Mouse (Mus musculus) limb, embryonic 15.5 days (tissue): ENCODE data around the gene Svep1. TPM values are rescaled to one million over a fixed set of nuclear protein-coding genes. Genes with fewer than 3 reads are reported as not detected.

Experiments
- ATAC-seq: fragments of 200-750 bp; cut with Nextera tagmentation; 2 replicates; pipeline ENCODE4 v1.8.0; 2017; ENCODE audit warnings: low read depth, moderate TSS enrichment; ENCODE audit not compliant: insufficient number of reproducible peaks, low FRiP score, low TSS enrichment
- H3K27ac ChIP-seq: fragments of 300-500 bp; sonication (generic); 2 replicates; pipeline ENCODE4 v1.5.1; 2015; ENCODE audit warnings: moderate library complexity, mild to moderate bottlenecking, inconsistent platforms
- H3K27me3 ChIP-seq: fragments of 300-500 bp; sonication (generic); 2 replicates; pipeline ENCODE4 v1.6.1; 2015; ENCODE audit warnings: inconsistent platforms
- H3K36me3 ChIP-seq: fragments of 300-500 bp; sonication (generic); 2 replicates; pipeline ENCODE4 v1.6.1; 2015; ENCODE audit warnings: inconsistent platforms
- H3K4me1 ChIP-seq: fragments of 300-500 bp; sonication (generic); 2 replicates; pipeline ENCODE4 v1.6.1; 2015; ENCODE audit warnings: inconsistent platforms
- H3K4me2 ChIP-seq: fragments of 300-500 bp; sonication (generic); 2 replicates; pipeline ENCODE4 v1.6.1; 2015; ENCODE audit warnings: mild to moderate bottlenecking, inconsistent platforms
- H3K4me3 ChIP-seq: fragments of 300-500 bp; sonication (generic); 2 replicates; pipeline ENCODE4 v1.5.1; 2015; ENCODE audit warnings: mild to moderate bottlenecking, inconsistent platforms
- H3K9ac ChIP-seq: fragments of 300-500 bp; sonication (generic); 2 replicates; pipeline ENCODE4 v1.6.1; 2015; ENCODE audit warnings: inconsistent platforms
- H3K9me3 ChIP-seq: fragments of 300-500 bp; sonication (generic); 2 replicates; pipeline ENCODE4 v1.6.1; 2016; ENCODE audit warnings: inconsistent platforms
- WGBS: fragments of 180-500 bp; shearing (Covaris S2); methylation state at CpG from one replicate; pipeline ENCODE4 v1.1.7; 2015; 5-methylcytosine and 5-hydroxymethylcytosine counted together
- polyA plus RNA-seq: library from polyadenylated mRNA; unstranded; fragments of >200 nt; fragmentation: Nextera tagmentation; extraction: Ambion mirVana; gene quantifications from 2 replicates; pipeline ENCODE4 v1.2.1, GENCODE M21; 2015

Svep1 gene
- polyA plus RNA-seq, 1 experiment from 2014 or later, result 5.3 TPM

DNA sequence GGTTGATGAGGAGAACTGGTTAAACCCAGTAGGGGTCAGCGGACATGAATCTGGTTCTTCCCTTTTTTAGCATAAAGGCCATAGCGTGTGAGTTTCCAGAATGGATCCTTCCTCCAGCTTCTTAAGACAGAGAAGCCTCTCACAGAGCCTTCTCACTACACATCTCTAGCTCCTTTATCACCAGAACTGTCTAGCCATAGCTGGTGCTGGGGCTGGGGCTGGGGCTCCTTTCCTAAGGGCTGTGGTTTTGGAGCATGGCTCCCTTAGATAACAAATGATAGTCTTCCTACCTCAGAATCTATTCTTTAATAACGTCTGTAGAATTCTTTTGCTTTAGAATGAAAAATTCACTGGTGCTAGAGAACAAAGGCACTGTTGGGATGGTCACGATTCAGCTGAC is 76.8 kb downstream of the Svep1 start:
- H3K9me3 ChIP-seq, result no peaks in the 10 kb centered on the region
- no peak overlapping the region for H3K27ac ChIP-seq
- no peak overlapping the region for H3K4me3 ChIP-seq
- H3K4me2 ChIP-seq, result no peak overlapping the region
- no peaks in the 10 kb centered on the region for H3K27me3 ChIP-seq
- H3K9ac ChIP-seq, result no peak overlapping the region
- no peaks in the 10 kb centered on the region for H3K36me3 ChIP-seq
- WGBS, result 91% methylated on average over 4 of the region's 4 CpGs
- no peaks in the 10 kb centered on the region for H3K4me1 ChIP-seq
- ATAC-seq, result no peak

DNA sequence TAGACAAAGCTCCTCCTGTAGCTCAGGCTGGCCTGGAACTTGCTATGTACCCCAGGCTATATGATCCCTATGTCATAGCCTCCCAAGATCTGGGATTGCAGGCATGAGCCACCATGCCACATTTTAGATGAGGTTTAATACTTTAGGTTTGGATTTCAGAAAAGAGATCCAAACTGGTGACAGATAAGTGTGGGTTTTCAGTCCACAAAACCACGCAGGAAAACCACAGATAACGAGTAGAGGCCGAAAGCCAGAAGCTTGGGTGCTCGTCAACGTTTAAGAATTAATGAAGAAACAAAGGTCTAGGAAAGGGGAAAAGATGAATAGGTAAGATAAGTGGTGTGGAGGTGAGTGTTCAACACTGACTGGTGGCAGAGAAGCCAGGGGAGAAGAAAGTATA is 79.6 kb downstream of the Svep1 start:
- Histone ChIP-seq H3K36me3 (no peaks in the 10 kb centered on the region), H3K9me3 (no peaks in the 10 kb centered on the region), H3K4me1 (no peaks in the 10 kb centered on the region), H3K4me3 (no peak overlapping the region), H3K27me3 (no peaks in the 10 kb centered on the region), H3K4me2 (no peak overlapping the region), H3K9ac (no peak overlapping the region), H3K27ac (no peak overlapping the region)
- WGBS, result 78% methylated on average over 5 of the region's 5 CpGs
- ATAC-seq, result no peak

DNA sequence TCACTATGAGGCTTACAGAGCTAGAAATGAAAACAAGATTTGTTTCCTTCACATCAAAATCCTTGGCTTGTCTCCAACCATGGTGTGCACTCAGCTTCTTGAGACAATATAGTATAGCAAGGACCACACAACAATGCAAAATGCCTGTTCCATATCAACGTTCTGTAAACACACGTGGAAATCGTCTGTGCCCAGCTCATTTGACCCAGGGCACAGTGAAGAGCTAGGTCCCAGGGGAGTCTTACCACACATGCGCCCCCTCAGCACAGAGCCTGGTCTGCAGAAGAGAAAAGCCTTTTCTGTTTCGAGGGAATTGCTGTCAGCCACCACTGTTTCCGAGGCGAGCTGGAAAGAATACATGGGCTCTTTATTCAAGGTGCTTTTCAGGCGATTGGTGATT is 91.2 kb downstream of the Svep1 start:
- Histone ChIP-seq H3K9me3 (no peaks in the 10 kb centered on the region), H3K27me3 (no peaks in the 10 kb centered on the region), H3K36me3 (no peaks in the 10 kb centered on the region), H3K4me1 (no peaks in the 10 kb centered on the region), H3K27ac (no peak overlapping the region), H3K4me2 (no peak overlapping the region), H3K9ac (no peak overlapping the region), H3K4me3 (no peak overlapping the region)
- 67% methylated on average over 8 of the region's 8 CpGs for WGBS
- ATAC-seq, result no peak

DNA sequence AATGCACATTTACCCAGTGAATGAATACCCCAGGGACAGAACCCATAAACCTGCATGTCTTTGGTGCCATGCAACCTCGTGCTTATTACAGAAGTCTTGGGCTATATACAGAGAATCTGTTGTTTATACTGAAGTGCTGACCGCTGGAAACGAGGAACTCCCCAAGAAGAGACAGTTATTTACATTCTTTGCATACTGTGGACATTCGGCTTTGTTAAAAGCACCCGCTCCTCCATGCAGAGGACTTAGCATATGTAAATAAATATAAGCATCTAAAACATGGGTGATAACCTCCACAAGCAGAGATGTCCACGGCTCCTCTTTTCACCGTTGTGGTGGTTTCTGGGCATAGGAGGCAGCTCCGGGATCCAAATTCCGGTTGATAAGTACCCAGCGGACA is 95.7 kb downstream of the Svep1 start:
- WGBS, result 83% methylated on average over 10 of the region's 10 CpGs
- Histone ChIP-seq H3K4me2 (no peak overlapping the region), H3K9ac (no peak overlapping the region), H3K27ac (no peak overlapping the region), H3K27me3 (no peaks in the 10 kb centered on the region), H3K36me3 (no peaks in the 10 kb centered on the region), H3K4me1 (no peaks in the 10 kb centered on the region), H3K4me3 (no peak overlapping the region), H3K9me3 (no peaks in the 10 kb centered on the region)
- no peak for ATAC-seq

DNA sequence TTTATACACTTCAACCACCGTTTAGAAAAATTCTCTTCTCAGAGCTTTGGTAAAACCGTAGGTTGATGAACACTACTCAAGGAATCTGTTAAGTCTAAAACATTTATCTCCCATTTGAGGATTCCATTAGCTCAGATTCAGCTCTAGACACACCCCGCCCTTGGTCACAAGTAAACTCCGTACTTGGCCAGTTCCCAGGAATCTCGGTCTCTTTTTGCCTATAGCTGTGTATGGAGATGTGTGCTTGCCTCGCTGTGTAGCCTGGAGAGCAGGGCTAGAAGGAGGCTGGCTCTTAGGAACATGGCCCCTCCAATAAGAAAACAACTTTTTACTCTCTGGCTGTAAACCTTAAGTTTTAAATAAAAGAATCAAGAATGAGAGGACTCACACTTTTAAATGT is 96.9 kb downstream of the Svep1 start:
- H3K36me3 ChIP-seq, result no peaks in the 10 kb centered on the region
- H3K9me3 ChIP-seq, result no peaks in the 10 kb centered on the region
- H3K9ac ChIP-seq, result no peak overlapping the region
- H3K27me3 ChIP-seq, result no peaks in the 10 kb centered on the region
- no peak overlapping the region for H3K27ac ChIP-seq
- ATAC-seq, result no peak
- WGBS, result 73% methylated on average over 6 of the region's 6 CpGs
- no peak overlapping the region for H3K4me2 ChIP-seq
- H3K4me3 ChIP-seq, result no peak overlapping the region
- H3K4me1 ChIP-seq, result no peaks in the 10 kb centered on the region

DNA sequence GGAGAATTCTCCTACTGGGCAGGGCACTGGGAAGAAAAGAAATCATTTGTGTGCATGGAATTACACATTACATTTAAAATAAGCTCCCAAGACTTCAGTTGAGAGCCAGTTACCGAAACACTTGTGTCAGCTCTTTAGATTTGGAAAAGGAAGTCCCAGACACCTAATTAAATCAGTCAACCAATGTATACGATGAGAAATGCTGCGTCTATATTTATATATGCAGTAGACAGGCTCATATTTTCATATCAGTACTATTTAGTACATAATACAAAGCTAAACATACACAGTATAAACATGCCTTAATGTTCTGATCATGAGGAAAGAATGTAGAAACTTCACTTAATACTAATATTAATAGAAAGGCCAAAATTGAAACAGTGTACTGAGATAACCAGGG is 98.3 kb downstream of the Svep1 start:
- Histone ChIP-seq H3K4me3 (no peak overlapping the region), H3K36me3 (no peaks in the 10 kb centered on the region), H3K9me3 (no peaks in the 10 kb centered on the region), H3K27me3 (no peaks in the 10 kb centered on the region), H3K27ac (no peak overlapping the region), H3K4me2 (no peak overlapping the region), H3K4me1 (no peaks in the 10 kb centered on the region), H3K9ac (no peak overlapping the region)
- no peak for ATAC-seq
- 71% methylated on average over 3 of the region's 3 CpGs for WGBS

DNA sequence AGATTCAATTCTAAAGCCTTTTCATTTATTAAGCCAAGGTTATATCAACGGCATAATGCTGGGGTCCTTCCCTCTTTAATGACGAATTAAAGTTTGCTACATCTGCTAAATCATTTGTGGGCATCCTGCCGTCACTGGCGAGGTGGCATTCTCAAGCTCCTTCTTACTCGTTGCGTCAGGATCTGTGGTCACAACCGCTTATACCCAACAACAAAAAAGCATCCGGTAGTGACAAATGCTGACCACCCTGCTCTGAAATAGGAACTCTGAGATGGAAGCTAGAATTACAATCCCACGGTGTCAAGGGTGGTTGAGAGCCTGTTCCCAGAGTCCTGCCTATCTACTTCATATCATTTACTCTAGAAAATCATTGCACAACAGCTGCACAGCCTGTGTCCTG is 108.9 kb downstream of the Svep1 start:
- Histone ChIP-seq H3K4me1 (no peaks in the 10 kb centered on the region), H3K27me3 (no peaks in the 10 kb centered on the region), H3K4me3 (no peak overlapping the region), H3K4me2 (no peak overlapping the region), H3K9me3 (no peaks in the 10 kb centered on the region), H3K36me3 (no peaks in the 10 kb centered on the region), H3K9ac (no peak overlapping the region), H3K27ac (no peak overlapping the region)
- 78% methylated on average over 9 of the region's 9 CpGs for WGBS
- ATAC-seq, result no peak

DNA sequence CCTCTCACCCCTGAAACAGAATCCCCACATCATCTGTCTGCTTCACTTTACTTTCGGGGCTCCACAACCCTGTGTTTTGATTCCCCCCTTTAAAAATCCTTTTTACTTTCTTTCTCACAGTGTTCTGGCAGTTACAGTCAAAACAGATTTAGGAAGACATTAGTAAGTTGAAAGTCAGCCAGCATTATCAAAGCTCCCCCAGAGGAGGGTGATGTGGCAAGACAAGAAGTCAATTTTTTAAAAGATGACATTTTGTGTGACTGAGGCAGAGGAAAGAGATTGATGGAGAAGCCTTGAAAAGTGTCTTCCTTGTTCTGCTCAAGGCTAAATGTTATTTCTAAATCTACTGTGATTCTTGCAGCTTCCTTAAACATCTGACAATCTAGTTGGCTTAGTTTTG is 119.9 kb downstream of the Svep1 start:
- H3K27me3 ChIP-seq, result no peaks in the 10 kb centered on the region
- no peak overlapping the region for H3K27ac ChIP-seq
- peaks cover 8% of the 10 kb centered on the region; the same call in 1 of the 2 replicates for H3K36me3 ChIP-seq
- no peak for ATAC-seq
- no peaks in the 10 kb centered on the region for H3K9me3 ChIP-seq
- H3K4me1 ChIP-seq, result 0 out of 2 replicates have a peak, but pooled peaks cover 4% of the 10 kb centered on the region
- H3K9ac ChIP-seq, result no peak overlapping the region
- no peak overlapping the region for H3K4me2 ChIP-seq
- H3K4me3 ChIP-seq, result no peak overlapping the region
- WGBS, result 40% methylated on average over 1 of the region's 1 CpGs

DNA sequence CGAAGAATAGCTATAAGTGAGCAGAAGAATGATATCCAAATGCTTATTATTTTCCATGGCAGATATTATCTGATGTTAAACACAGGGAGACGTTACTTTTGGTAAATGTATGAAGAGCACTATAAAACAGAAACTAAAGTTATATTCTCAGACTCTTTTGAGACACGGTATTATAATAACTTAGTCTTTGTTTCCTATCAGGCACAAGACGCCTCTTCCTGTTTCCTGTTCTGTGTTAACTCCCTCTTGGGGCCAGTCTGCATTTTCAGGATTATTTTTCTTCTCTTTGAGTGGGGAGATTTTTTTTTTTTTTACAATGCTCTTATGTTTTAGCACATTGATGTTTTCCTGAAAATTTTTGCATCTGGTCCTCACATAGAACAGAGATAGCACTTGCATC is 120.5 kb downstream of the Svep1 start:
- Histone ChIP-seq H3K4me2 (no peak overlapping the region), H3K27ac (no peak overlapping the region), H3K4me1 (0 out of 2 replicates have a peak, but pooled peaks cover 4% of the 10 kb centered on the region), H3K9me3 (no peaks in the 10 kb centered on the region), H3K9ac (no peak overlapping the region), H3K27me3 (no peaks in the 10 kb centered on the region), H3K4me3 (no peak overlapping the region), H3K36me3 (peaks cover 8% of the 10 kb centered on the region; the same call in 1 of the 2 replicates)
- no peak for ATAC-seq
- WGBS, result 57% methylated on average over 4 of the region's 4 CpGs

DNA sequence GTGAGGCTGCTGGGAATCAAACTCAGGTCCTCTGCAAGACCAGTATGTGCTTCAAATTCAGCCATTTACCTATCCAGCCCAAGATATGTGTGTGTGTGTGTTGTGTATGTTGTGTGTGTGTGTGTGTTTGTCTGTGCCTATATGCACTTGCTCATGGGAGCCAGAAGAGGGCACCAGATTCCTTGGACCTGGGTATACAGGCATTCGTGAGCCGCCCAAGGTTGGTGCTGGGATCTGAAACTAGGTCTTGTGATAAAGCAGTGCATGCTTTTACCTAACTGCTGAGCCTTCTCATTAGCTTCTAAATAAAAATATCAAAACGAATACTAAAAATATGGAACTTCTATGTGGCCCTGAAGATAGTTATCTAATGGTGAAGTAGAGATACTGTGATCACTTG is 121.3 kb downstream of the Svep1 start:
- Histone ChIP-seq H3K9me3 (no peaks in the 10 kb centered on the region), H3K9ac (no peak overlapping the region), H3K4me1 (0 out of 2 replicates have a peak, but pooled peaks cover 4% of the 10 kb centered on the region), H3K36me3 (peaks cover 8% of the 10 kb centered on the region; the same call in 1 of the 2 replicates), H3K4me2 (no peak overlapping the region), H3K27ac (no peak overlapping the region), H3K27me3 (no peaks in the 10 kb centered on the region), H3K4me3 (no peak overlapping the region)
- no peak for ATAC-seq
- 83% methylated on average over 3 of the region's 3 CpGs for WGBS

DNA sequence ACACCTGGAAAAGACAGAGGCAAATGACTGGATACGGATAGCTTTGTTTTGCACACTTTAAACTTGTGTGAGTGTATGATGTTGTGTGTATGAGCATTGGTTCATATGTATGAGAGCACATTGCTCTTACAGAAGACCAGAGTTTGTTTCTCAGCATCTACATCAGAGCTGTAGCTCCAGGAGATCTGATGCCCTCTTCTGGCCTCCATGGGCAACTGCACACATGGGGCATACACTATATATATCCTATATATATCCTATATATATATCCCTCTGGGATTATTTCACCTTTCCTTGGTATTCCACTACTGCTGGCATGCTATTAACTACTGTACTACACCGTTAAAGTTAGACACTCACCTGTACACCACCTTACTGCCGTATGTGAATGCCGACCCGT is 122.5 kb downstream of the Svep1 start:
- Histone ChIP-seq H3K36me3 (peaks cover 8% of the 10 kb centered on the region; the same call in 1 of the 2 replicates), H3K9ac (no peak overlapping the region), H3K27ac (no peak overlapping the region), H3K4me1 (0 out of 2 replicates have a peak, but pooled peaks cover 4% of the 10 kb centered on the region), H3K4me3 (no peak overlapping the region), H3K4me2 (no peak overlapping the region), H3K27me3 (no peaks in the 10 kb centered on the region), H3K9me3 (no peaks in the 10 kb centered on the region)
- 92% methylated on average over 5 of the region's 5 CpGs for WGBS
- ATAC-seq, result no peak

DNA sequence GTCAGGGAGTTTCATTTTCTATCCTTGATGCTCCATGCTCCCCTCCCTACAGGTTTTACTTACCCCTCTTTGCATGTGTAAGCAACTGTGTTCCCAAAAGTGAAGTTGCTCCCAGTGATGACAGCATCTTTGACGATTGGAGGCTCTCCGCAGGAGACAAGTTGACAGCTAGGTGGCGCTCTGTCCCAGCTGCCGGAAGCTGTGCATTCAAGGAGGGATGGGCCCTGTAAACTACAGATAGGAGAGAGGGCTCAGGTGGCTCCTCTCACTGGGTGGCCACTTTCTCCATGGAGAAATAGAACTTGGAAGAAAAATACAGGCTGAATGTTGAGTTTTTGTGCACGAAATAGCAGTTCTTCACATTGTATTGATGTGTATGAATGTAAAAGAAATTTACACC is 124.1 kb downstream of the Svep1 start:
- H3K9ac ChIP-seq, result no peak overlapping the region
- no peak overlapping the region for H3K4me3 ChIP-seq
- H3K27ac ChIP-seq, result no peak overlapping the region
- no peak for ATAC-seq
- H3K4me2 ChIP-seq, result no peak overlapping the region
- no peaks in the 10 kb centered on the region for H3K27me3 ChIP-seq
- WGBS, result 13% methylated on average over 5 of the region's 5 CpGs
- peaks cover 8% of the 10 kb centered on the region; the same call in 1 of the 2 replicates for H3K36me3 ChIP-seq
- no peaks in the 10 kb centered on the region for H3K9me3 ChIP-seq
- 0 out of 2 replicates have a peak, but pooled peaks cover 4% of the 10 kb centered on the region for H3K4me1 ChIP-seq

DNA sequence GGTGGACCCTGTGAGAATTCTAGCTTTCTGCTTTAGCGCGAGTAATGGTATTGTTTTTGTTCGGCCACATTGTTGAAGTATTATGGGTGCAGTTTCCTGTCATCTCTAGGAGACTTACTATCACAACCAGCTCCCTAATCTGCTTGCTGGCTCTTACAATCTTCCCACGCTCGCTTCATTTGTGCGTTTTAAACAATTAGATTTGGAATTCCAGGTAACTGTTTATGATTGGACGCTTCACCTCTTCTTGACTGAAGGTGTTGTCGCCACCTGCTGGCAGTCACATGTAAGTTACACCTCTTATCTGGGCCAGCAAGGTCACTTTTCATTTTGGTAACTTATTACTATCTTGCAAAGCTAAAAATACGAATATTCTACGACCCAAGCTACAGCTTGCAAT is 127.0 kb downstream of the Svep1 start:
- no peak overlapping the region for H3K4me2 ChIP-seq
- WGBS, result 26% methylated on average over 10 of the region's 10 CpGs
- H3K4me1 ChIP-seq, result no peaks in the 10 kb centered on the region
- no peak overlapping the region for H3K27ac ChIP-seq
- no peak overlapping the region for H3K4me3 ChIP-seq
- H3K36me3 ChIP-seq, result peaks cover 6% of the 10 kb centered on the region; the same call in 1 of the 2 replicates
- no peaks in the 10 kb centered on the region for H3K27me3 ChIP-seq
- ATAC-seq, result no peak
- H3K9me3 ChIP-seq, result no peaks in the 10 kb centered on the region
- no peak overlapping the region for H3K9ac ChIP-seq
